Mouse (Mus musculus) stomach, embryonic 14.5 days (tissue): Measurements from ENCODE around the gene Gm44805. TPM values are rescaled to one million over a fixed set of nuclear protein-coding genes. Genes with fewer than 3 reads are reported as not detected.
"Not testable (repeated sequence)": the region's sequence is repeated elsewhere in the genome, so short reads cannot be mapped to it uniquely, and the experiment has no call there.

Experiments
- ATAC-seq: fragments of 200-750 bp; cut with Nextera tagmentation; 2 replicates; pipeline ENCODE4 v1.8.0; 2017; ENCODE audit warnings: low read depth, moderate TSS enrichment; ENCODE audit not compliant: insufficient number of reproducible peaks, insufficient read depth, low FRiP score
- H3K27ac ChIP-seq: fragments of 300-500 bp; sonication (generic); 2 replicates; pipeline ENCODE4 v1.5.1; 2014; ENCODE audit warnings: mild to moderate bottlenecking, low read length, moderate library complexity, mixed read lengths
- H3K27me3 ChIP-seq: fragments of 300-500 bp; sonication (generic); 2 replicates; pipeline ENCODE4 v1.6.1; 2014; ENCODE audit warnings: low read length, control low read depth, mixed read lengths; ENCODE audit not compliant: control insufficient read depth, insufficient read depth
- H3K36me3 ChIP-seq: fragments of 300-500 bp; sonication (generic); 2 replicates; pipeline ENCODE4 v1.6.1; 2014; ENCODE audit warnings: mild to moderate bottlenecking, control low read depth, low read length, moderate library complexity, mixed read lengths; ENCODE audit not compliant: control insufficient read depth, insufficient read depth
- H3K4me1 ChIP-seq: fragments of 300-500 bp; sonication (generic); 2 replicates; pipeline ENCODE4 v1.6.1; 2014; ENCODE audit warnings: low read length, control low read depth, mixed read lengths; ENCODE audit not compliant: control insufficient read depth, insufficient read depth
- H3K4me2 ChIP-seq: fragments of 300-500 bp; sonication (generic); replicated peaks from 2 replicates; pipeline ENCODE4 v1.6.1; 2014; ENCODE audit warnings: low read depth, low read length, control low read depth
- H3K4me3 ChIP-seq: fragments of 300-500 bp; sonication (generic); 2 replicates; pipeline ENCODE4 v1.5.1; 2014; ENCODE audit warnings: low read depth, low read length, control low read depth
- H3K9ac ChIP-seq: fragments of 300-500 bp; sonication (generic); replicated peaks from 2 replicates; pipeline ENCODE4 v1.6.1; 2014; ENCODE audit warnings: low read depth, mild to moderate bottlenecking, control low read depth, low read length, moderate library complexity, mixed read lengths
- H3K9me3 ChIP-seq: fragments of 300-500 bp; sonication (generic); 2 replicates; pipeline ENCODE4 v1.6.1; 2016; ENCODE audit warnings: low read depth, low read length, control low read depth; ENCODE audit not compliant: control insufficient read depth
- WGBS: fragments of 180-500 bp; shearing (Covaris S2); extraction: QIAGEN DNeasy Blood & Tissue Kit; methylation state at CpG from one replicate; pipeline ENCODE4 v1.1.7; 2014; 5-methylcytosine and 5-hydroxymethylcytosine counted together
- polyA plus RNA-seq: library from polyadenylated mRNA; unstranded; fragments of >200 nt; fragmentation: Nextera tagmentation; extraction: Ambion mirVana; gene quantifications from 2 replicates; pipeline ENCODE4 v1.2.1, GENCODE M21; 2014

Gene Gm44805
- polyA plus RNA-seq, 1 experiment from 2014 or later, result not detected

DNA sequence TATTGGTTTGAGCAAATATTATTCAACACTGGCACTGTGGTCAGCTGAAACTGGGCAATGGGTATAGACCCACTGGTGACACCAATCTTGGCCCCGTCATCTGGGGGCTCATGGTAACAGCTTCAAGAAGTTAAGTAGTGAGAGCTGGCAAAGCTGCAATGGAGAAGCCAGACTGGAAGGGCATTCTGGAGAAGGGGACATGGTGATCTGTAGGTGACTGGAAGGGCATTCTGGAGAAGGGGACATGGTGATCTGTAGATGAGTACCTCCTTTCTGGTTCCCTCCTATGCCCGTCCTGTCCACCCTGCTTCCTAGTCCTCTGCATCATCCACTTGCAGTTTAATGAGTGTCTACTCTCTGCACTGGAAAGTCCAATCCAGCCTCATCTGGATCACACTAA is 7.4 kb upstream of the Gm44805 start:
- H3K4me2 ChIP-seq, result no peak overlapping the region
- 95% methylated on average over 2 of the region's 2 CpGs for WGBS
- 0 out of 2 replicates have a peak, but pooled peaks cover 3% of the 10 kb centered on the region for H3K4me1 ChIP-seq
- H3K27ac ChIP-seq, result no peak overlapping the region
- H3K9ac ChIP-seq, result no peak overlapping the region
- no peaks in the 10 kb centered on the region for H3K36me3 ChIP-seq
- H3K4me3 ChIP-seq, result no peak overlapping the region
- ATAC-seq, result no peak
- no peaks in the 10 kb centered on the region for H3K9me3 ChIP-seq
- H3K27me3 ChIP-seq, result no peaks in the 10 kb centered on the region

DNA sequence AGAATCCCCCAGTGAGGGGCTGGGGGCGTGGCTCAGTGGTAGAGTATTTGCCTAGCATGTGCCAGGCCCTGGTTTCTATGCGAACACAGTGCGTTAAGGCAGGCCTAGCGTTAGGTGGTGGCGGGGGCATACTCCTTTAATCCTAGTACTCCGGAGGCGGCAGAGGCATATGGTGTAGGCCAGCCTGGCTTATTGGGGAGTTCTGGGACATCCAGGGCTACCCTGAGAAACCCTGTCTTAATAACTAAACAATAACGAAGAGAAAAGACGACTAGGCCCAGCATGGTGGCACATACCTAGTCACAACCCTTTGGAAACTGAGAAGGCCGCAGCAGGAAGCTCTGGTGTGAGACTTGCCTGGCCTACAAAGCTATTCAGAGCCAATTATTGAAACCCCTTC is 6.9 kb upstream of the Gm44805 start:
- H3K27ac ChIP-seq, result no peak overlapping the region
- no peak overlapping the region for H3K4me2 ChIP-seq
- ATAC-seq, result no peak
- no peak overlapping the region for H3K9ac ChIP-seq
- no peaks in the 10 kb centered on the region for H3K27me3 ChIP-seq
- no peak overlapping the region for H3K4me3 ChIP-seq
- WGBS, result 93% methylated on average over 10 of the region's 10 CpGs
- H3K4me1 ChIP-seq, result 0 out of 2 replicates have a peak, but pooled peaks cover 3% of the 10 kb centered on the region
- no peaks in the 10 kb centered on the region for H3K9me3 ChIP-seq
- H3K36me3 ChIP-seq, result no peaks in the 10 kb centered on the region

DNA sequence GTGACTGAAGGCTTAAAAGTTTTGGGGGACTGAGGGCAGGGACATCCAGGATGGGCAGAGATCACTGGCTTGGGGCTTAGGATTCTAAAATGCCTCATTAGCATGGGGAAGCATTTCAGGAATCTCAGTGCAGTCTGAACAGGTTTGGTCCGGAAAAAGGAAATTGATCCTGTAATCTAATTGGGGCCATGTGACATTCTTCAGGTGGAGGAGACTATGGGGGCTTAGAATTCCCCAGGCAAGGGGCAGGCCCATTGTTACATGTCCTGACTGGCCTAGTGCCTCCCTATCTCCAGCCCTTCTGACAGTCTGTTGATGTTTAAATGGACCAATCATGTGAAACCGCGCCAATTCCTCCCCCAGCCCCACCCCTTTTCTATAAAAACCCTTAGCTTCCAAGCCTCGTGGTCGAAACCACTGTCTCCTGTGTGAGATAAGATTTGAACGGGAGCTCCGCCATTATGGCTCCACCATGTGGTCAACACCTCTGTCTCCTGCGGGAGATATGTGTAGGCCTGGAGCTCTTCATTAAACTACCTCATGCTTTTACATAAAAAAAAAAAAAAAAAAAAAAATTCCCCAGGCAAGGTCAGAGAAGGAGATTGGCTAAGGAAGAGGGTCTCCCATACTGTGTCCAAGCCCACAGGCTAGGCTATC is 5.8 kb upstream of the Gm44805 start:
- H3K36me3 ChIP-seq, H3K27ac ChIP-seq, H3K9ac ChIP-seq, H3K4me3 ChIP-seq, H3K9me3 ChIP-seq, H3K4me1 ChIP-seq, H3K4me2 ChIP-seq, H3K27me3 ChIP-seq, ATAC-seq: not testable (repeated sequence)
- WGBS, result 66% methylated on average over 8 of the region's 8 CpGs

DNA sequence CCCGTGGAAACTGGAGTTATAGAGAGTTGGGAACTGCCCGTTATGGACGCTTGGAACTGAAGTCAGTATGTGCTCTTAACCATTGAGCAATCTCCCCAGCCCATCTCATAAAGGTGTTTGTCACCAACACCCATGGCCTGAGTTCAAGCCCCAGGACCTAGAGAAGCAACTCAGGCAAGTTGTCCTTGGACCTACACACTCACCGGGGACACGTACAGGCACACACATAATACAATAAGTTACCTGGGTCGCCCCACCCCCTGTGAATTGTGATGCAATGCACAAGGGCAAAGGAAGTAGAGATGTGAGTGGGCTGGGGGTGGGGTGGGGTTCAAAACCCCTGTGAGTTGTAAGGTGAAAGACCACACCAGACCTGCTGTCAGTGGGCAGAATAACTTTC is 5.3 kb upstream of the Gm44805 start:
- H3K27ac ChIP-seq, result no peak overlapping the region
- H3K36me3 ChIP-seq, result no peaks in the 10 kb centered on the region
- no peaks in the 10 kb centered on the region for H3K9me3 ChIP-seq
- no peaks in the 10 kb centered on the region for H3K27me3 ChIP-seq
- H3K4me2 ChIP-seq, result no peak overlapping the region
- WGBS, result 82% methylated on average over 6 of the region's 6 CpGs
- no peaks in the 10 kb centered on the region for H3K4me1 ChIP-seq
- H3K9ac ChIP-seq, result no peak overlapping the region
- no peak overlapping the region for H3K4me3 ChIP-seq
- ATAC-seq, result no peak

DNA sequence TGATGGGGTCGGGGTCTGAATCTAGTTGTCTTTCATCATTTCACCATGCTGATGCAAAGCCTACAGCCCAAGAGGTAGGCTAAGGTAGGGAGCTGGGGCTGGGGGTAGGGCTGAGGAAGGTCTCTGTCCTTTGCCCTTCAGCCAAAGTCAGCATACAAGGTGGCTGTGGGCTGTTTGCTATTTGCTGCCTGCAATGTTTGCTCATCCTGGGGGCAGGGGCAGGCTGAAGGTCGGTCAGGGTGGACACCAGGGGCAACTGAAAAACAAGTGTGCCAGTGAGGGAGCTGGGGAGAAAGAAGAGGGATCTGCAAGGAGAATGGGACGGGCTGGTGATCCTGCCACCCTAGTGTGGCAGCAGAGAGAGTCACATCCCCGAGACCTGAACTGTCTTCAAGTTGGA is 4.2 kb upstream of the Gm44805 start:
- Histone ChIP-seq H3K9me3 (no peaks in the 10 kb centered on the region), H3K36me3 (no peaks in the 10 kb centered on the region), H3K27me3 (no peaks in the 10 kb centered on the region), H3K4me1 (no peaks in the 10 kb centered on the region), H3K4me2 (no peak overlapping the region), H3K4me3 (no peak overlapping the region), H3K27ac (no peak overlapping the region), H3K9ac (no peak overlapping the region)
- 45% methylated on average over 4 of the region's 4 CpGs for WGBS
- no peak for ATAC-seq

DNA sequence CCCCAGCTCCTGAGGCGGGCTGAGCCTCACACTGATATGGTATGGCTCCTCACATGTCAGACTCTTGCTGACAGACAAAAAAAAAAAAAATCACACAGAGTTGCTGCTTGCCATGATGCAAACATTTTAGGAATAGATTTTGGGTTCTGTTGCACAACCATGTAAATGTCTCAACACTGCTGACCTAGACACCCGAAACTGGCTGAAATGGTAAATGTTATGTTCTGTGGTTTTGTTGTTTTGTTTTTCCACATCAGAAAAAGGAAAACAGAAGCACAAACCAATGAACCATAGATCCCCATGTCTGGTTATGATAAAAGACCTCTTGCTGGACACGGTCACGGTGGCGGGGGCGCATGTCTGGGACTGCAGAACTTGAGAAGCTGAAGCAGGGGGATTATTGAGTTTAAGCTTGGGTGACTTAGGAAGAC is 2.6 kb upstream of the Gm44805 start:
- WGBS, result 88% methylated on average over 6 of the region's 6 CpGs
- Histone ChIP-seq H3K9ac (no peak overlapping the region), H3K36me3 (no peaks in the 10 kb centered on the region), H3K27me3 (no peaks in the 10 kb centered on the region), H3K4me3 (no peak overlapping the region), H3K4me2 (no peak overlapping the region), H3K27ac (no peak overlapping the region), H3K9me3 (no peaks in the 10 kb centered on the region), H3K4me1 (no peaks in the 10 kb centered on the region)
- no peak for ATAC-seq

DNA sequence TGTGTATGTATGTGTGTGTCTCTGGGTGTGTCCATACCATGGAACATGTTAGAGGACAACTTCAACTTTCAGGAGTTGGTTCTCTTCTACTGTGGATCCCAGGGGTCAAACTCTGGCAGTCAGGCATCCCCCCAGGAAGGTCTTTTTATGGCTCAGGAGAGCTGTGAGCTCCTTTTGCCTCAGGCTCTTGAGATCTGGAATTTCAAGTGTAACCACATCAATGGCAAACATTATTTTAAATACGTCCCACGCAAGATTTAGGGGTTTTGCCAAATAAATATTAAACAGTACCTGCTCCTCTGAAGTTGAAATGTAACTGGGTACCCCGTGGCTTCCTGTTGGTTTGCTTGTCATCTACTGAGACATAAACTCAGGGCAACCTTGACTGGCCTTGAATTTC is 1.8 kb upstream of the Gm44805 start:
- Histone ChIP-seq H3K4me3 (no peak overlapping the region), H3K27me3 (no peaks in the 10 kb centered on the region), H3K9me3 (no peaks in the 10 kb centered on the region), H3K36me3 (no peaks in the 10 kb centered on the region), H3K27ac (no peak overlapping the region), H3K4me2 (no peak overlapping the region), H3K9ac (no peak overlapping the region), H3K4me1 (no peaks in the 10 kb centered on the region)
- WGBS, result 75% methylated on average over 3 of the region's 3 CpGs
- no peak for ATAC-seq

DNA sequence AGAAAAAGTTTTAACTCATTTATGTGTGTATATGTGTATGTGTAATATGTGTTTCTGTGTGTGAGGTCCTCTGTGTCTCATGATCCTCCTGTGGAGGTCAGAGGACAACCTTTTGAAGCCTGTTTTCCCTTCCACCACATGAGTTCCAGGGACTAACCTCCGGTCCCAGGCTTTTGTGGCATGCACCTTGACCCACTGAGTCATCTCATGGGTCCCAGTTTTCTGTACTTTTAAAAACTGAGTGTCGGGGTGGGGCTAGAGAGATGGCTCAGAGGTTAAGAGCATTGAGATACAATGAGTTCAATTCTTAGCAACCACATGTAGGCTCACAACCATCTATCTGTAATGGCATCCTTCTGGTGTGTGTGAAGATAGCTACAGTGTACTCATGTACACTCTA is 521 bp downstream of the Gm44805 start:
- H3K36me3 ChIP-seq, result no peaks in the 10 kb centered on the region
- ATAC-seq, result no peak
- no peak overlapping the region for H3K4me3 ChIP-seq
- no peaks in the 10 kb centered on the region for H3K9me3 ChIP-seq
- H3K27me3 ChIP-seq, result no peaks in the 10 kb centered on the region
- H3K27ac ChIP-seq, result no peak overlapping the region
- no peak overlapping the region for H3K4me2 ChIP-seq
- no peak overlapping the region for H3K9ac ChIP-seq
- no peaks in the 10 kb centered on the region for H3K4me1 ChIP-seq
- WGBS, result 76% methylated on average over 2 of the region's 2 CpGs

DNA sequence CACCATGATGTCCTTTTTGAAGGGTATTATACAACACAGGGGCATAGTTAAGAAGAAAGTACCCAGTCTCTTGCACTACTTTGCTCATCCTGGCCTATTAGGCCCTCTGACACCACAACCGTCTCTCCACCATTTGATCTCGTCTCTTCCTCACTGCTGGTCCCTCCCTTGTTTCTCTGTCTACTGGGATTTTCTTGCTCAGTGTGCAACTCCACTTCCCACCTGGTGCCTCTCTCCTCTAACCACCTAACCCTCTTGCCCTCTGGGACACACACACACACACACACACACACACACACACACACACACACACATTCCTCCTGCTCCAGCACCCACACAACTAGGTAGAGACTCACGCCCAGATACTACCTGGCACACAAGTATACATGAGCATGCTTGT is 2.3 kb downstream of the Gm44805 start:
- Histone ChIP-seq H3K27ac (no peak overlapping the region), H3K4me3 (no peak overlapping the region), H3K27me3 (no peaks in the 10 kb centered on the region), H3K4me1 (no peaks in the 10 kb centered on the region), H3K36me3 (no peaks in the 10 kb centered on the region), H3K4me2 (no peak overlapping the region), H3K9ac (no peak overlapping the region), H3K9me3 (no peaks in the 10 kb centered on the region)
- no peak for ATAC-seq
- WGBS, result 84% methylated on average over 3 of the region's 3 CpGs
